Mouse (Mus musculus) erythroblast, embryonic 14.5 days (primary cell): ENCODE measurements at regions not wholly inside any gene's neighbourhood (a gene's known extent, or its start where the extent isn't known, plus 50 kb on each side); places are given as distances from the start of the nearest gene placed in this dataset.

Experiments used
- GATA1 ChIP-seq: IDR thresholded peaks from 2 replicates; pipeline ENCODE4 v1.6.1; 2012; ENCODE audit warnings: low read length, inconsistent platforms, mixed read lengths
- TAL1 ChIP-seq: IDR thresholded peaks from 3 replicates; pipeline ENCODE4 v1.6.1; 2012; ENCODE audit warnings: low read length, inconsistent platforms, mixed read lengths

DNA sequence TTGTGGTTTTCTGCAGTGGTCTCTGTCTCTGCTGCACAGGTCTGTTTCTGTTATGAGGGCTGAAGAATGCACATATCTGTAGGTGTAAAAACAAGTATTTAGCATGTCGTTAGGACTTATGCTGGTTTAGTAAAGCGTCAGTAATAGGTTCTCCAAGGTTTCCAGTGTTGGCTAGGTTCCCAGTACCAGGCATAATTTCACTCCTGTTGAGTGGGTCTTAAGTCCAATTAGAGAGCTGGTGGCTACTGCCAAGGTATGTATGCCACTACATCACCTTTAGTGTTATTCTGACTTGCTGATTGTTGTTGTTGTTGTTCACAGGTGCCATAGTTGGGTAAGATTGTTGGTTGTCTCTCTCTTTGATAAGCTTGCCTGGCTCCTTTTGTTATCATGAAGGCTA lies 302.3 kb upstream of the Pard3b start:
- TF ChIP-seq TAL1 (no peak), GATA1 (no peak)
